Mouse (Mus musculus) cerebellum, postnatal 10 days (tissue): ENCODE measurements around the gene Ccm2l.

Experiments used
- DNase-seq, 2 experiments: peaks; one replicate each; pipeline ENCODE4 v3.0.0; 2021; ENCODE audit warnings: mixed read lengths in 2 of 2

Gene Ccm2l

DNA sequence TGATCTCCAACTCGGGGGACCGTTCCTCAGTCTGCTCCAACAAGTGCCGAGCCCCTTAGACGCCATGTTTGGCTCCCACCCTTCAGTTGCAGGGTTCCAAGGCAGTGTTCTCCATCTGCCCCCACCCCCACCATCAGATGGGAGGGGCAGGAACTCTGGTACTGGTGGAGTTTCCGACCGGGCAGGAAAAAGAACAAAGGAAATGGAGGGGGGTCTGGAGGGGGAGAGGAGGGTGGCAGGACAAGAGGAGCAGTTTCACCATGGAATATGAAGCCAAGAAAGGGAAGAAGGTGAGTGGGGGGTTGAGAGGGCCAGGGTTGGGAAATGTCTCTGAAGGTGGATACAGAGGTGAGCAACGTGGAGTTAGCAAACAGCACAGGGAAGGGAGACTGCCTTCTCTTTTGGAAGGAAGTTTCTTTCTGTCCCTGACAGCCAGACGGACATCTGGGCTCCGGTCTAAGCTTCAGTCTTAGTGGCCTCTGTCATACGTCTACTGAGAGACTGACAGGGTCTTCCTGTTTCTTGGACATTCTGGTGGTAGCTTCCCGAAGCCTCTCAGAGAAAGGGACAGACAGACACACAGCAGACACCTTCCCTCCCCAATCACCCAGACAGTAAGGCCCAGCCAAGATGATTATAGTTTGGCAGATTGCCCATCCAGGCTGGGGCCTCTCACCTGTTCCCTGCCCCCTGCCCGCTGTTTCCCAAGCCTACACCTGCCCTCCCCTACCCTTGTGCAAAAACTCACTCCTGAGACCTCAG is at the start of gene Ccm2l:
Gene Ccm2l (plus strand): TSS at position 209 of the 762 bp plus-strand sequence.
- no peak for DNase-seq

DNA sequence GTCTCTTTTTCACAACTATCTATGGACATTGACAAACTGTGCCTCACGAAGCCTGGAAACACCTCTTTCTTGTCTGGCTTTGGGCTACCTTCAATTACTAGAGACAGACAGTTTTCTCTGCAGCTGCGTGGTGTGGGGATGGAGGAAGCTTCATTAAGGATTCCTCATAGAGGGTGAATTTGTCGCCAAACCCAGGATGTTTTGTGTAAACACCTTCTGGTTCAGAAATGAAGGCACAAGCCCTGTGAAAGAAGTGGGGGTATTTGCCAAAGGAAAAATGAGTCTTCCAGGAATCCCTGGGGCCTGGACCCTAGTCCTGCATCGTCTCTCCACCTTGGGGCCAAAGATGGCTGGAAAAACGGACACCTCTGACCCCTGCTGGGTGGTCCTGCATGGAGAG is 49.0 kb upstream of the Ccm2l start:
- DNase-seq = no peak

DNA sequence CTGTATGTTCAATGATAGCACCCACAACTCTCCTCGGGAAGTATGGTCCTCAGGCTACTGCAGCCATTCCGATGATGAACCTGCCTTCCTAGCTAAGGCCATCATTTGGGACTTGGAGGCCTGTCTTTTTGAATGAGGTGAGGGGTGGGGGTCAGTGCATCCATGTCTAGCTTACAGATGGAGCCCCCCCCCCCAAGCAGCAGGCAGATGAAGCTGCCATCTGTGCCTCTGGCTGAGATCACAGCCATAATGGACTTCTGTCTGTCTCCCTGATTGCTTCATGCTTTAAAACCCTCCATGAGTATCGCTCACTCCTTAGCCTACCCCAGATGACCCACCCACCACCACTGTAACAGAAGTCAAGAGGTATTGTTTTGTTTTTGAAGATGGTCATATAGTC is 46.4 kb upstream of the Ccm2l start:
- DNase-seq = peak; percentile 68 to 78

DNA sequence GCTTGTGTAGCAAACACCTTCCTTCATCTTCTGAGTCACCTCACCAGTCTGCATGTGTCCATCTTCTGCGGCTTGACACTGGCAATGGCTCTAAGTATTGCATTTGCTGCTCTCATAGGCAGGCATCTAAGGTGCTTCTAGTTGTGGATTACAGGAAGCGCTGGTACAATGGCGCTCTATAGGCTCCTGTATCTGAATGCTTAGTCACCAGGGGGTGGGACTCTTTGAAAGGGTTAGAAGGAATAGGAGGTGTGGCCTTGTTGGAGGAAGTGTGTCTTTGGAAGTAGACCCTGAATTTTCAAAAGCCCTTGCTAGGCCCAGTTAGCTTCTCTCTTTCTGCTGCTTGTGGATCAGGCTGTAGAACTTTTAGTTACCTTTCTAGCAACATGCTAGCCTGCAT is 44.6 kb upstream of the Ccm2l start:
- no peak for DNase-seq

DNA sequence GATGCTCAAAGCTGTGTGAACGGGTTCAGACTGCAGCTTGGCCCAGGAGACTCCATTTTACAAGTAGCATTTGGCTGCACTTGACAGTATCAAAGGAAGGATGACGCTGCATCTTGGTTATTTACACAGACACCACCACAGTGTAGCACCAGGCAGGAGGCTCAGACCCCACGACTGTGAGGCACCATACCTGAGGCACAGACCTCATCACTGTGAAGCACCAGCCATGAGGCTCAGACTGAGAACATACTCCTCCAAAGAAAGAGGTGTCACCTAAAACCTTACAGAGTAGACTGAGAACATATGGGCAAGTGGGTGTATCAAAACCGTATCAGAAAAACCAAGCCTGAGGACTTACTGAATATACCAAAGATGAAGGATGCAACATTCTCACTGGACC is 42.9 kb upstream of the Ccm2l start:
- DNase-seq = no peak

DNA sequence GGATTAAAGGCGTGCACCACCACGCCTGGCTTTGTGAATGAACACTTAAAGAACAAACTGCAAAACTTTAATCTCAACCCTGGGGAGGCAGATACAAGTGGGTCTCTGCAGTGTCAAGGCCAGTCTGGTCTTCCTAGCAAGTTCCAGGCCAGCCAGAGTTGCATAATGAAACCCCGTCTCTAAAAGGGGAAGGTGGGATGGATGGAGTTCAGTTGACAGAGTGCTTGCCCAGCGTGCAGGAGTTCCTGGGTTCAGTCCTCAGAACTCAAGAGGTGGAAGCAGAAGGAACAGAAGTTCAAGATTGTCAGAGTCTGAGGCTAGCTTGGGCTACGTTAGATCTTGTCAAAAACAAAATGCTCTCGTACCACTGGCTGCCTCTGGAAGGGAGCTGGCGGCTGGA is 39.7 kb upstream of the Ccm2l start:
- DNase-seq = no peak

DNA sequence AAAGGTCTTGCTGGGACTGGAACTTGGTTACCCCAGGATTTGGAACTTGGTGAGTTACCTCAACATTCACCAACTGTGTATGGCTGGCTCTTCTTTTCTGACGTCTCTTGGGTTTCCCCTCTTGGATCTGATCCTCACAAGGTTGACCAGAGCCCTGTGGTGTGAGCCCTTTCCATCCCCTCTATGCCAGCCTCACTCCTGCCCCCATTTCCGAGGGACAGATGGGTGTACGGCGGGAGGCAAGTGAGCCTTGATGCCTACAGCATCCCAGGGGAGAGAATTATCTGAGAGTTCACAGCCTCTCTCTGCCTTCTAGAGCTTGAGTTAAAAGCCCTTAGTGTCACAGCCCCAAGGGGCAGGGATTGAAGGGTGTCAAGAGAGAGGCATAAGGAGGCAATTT is 38.3 kb upstream of the Ccm2l start:
- peak in 1 of 2 experiments; percentile 73 for DNase-seq

DNA sequence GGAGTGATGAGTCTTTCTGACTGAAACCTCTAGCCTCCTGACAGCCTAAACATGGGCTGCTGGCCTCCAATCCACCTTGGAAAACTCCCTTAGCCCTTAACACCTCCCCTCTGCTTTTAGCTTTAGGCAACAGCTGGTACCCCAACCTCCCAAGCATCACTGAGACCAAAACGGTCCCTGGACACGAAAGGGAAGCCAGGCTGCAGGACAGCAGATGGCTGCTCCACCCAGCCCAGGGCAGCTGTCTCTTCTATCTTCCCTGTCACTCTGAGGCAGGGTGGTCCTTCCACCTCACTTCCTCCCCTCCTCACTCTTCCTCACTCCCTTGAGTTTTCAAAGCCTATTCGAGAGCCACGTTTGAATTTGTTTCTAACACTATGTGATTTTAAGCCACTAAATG is 35.3 kb upstream of the Ccm2l start:
- DNase-seq = peak; percentile 76 to 85

DNA sequence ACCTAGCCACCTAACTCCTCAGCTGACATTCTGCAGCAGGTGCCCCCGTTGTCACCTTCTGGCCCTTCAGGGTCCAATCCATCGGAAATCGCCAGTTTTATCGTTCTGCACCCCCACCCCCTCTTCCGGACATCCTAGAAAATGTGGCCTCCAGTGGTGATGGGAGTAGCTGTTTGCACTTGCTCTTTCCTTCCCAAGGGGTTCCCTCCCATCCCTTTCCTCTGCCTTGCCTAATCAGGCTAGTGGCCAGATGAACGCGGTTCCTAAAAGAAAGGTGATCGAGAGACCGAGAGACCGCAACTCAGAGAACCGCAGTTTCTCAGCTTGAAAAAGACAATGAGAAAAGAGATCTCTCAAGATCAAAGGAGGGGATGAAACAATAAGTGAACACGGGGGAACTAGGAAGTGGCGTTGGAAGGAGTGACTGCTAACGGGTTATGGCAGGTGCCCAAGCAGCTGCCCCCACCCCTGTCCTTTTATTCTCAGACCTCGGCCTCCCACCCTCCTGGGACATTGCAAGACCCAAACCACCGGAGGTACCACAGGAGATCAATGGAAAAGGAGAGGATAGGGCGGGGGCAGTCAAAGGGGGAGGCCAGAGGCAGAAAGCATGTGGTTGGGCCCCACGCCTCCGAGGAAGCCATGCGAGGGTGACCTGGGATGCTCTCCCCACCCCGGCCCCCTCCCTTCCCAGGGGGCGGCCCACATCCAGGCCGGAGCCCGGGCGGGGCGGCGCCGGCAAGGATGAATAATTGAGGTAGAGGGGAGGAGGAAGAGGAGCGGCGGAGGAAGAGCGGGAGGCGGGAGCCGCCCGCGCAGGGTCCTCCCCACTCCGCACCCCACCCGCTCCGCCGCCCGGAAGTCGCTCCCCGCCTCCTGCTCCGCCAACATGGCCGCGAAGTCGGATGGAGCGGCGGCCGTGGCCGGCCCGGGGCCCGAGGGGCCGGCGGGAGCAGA is 34.4 kb upstream of the Ccm2l start, which contains the start of gene Xkr7:
Gene Xkr7 (plus strand): TSS at position 727 of the 957 bp plus-strand sequence.
- DNase-seq = peak; percentile 86 to 91

DNA sequence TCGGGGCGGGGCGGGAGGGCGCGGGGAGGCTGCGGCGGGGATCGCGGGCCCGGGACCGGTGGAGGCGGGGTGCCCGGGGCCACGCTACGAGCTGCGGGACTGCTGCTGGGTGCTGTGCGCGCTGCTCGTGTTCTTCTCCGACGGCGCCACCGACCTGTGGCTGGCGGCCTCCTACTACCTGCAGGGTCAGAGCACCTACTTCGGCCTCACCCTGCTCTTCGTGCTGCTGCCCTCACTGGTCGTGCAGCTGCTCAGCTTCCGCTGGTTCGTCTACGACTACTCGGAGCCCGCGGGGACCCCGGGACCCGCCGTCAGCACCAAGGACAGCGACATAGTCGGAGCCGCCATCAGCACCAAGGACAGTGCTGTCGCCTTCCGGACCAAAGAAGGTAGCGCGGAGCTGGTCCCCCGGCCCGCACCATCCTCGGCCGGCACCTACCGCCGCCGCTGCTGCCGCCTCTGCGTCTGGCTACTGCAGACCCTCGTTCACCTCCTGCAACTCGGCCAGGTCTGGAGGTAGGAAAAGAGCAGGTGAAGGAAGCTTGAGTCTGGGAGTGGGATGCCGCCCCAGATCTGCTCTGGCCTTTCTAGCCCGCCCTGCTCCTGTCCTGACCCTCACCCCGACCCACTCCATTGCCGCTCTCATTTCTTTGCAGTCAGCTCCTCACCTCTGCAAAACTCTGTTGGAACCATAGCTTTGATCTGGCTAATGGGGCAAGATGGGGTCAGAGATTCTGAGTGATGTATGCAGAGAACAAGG is 33.5 kb upstream of the Ccm2l start:
- peak; percentile 74 to 75 for DNase-seq

DNA sequence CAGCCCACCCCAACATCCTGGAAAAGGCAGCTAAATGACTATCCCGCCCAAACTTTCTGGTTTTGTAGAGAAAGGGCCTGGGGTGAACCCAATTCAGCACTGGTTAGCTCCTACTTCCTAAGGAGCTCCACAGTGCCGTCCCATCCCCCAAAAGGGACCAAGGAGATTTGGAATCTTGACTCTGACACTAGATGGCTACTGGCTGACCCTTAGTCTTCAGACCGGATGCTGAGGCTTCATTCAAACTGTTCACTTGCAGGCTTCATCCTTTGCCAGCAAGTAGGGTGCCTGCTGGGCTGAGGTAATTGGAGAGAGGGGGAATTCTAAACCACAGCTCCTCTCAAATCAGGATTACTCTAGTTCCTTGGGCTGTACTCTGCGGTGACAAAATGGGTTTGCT is 32.8 kb upstream of the Ccm2l start:
- DNase-seq = peak; percentile 73 to 80

DNA sequence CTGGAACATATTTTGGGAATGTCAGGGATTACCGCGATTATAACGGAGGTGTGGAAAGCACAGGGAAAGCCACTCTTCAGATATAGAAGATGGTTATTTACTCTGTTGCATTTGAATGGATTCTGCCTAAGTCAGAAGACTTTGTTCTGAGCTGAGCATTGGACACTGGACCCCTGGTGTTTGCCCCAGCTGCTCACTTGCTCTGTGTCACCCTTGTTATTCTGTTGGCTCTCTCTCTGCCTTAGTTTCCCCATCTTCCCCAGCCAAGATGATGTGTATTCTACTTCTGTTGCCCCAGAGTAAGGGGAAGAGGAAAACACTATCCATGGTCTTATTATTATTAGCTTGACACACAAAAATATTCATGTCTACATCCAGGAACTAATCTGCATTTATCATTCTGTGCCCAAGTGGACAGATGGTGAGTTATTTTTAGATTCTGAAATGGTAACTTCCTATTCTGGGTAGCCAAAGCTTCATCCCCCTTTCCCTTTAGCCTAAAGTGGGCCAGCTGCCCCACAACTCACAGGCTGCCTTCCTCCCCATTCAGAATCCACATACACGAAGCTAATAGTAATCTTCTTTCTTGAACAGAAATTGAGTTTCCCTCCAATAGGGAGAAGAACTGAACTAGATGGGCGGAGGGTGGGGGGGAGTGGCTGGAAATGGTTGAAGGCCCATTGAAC is 32.1 kb upstream of the Ccm2l start:
- peak; percentile 82 to 83 for DNase-seq

DNA sequence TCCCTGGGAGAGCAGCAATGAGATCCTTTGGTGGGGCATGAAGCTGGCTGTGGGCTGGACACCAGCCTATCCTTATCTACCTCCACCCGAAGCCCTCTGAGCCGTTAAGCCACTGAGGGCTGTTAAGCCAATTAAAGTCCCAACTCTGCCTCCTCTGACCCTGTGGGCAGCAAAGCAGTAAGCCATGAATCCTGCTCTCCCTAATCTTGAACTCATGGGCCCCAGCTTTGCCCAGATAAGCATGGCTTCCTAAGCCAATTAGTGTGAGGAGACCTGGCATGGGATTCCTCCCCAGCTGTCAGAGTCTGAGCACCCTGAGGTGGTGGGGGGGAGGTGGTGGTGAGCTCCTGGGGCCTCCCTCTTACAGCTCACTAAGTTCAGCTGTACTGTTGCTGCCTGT is 29.1 kb upstream of the Ccm2l start:
- peak in 1 of 2 experiments; percentile 46 for DNase-seq

DNA sequence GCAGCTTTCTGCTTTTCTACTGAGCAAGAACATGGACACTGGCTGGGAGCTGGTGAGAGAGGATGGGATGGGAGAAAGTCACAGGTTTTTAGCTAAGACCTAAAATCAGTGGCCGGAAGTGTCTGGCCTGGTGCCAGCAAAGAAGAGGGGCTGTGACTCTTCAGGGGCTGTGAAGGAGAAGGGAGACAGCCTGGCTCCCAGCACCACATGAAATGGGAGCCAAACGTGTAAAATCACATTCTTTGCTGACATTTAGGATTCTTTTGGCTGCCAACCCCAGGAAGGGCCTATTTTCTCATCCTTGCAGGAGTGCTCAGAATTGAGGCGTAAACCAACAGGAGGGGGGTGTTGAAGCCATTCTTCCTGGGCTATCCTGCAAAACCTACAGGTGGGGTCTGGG is 21.9 kb upstream of the Ccm2l start:
- peak; percentile 68 to 69 for DNase-seq

DNA sequence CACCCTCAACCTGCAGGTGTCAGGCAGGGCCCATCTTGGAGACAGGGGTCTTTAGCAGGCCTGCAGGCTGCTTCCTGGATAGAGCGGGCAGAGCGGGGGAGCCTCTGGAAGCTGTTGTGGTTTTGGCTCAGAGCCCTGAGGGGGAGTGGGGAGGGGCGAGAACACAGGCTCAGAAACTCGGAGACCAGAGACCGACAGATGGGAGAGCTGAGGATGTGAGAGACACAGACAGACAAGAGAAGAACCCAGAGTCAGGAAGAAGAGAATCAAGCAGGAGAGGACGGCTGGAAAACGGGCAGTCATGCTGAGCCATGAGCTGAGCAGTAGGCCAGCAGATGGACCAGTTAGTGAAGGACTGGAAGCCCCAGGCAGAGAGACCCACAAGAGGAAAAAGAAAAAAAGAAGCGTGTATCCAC is 19.9 kb upstream of the Ccm2l start:
- peak; percentile 88 to 93 for DNase-seq

DNA sequence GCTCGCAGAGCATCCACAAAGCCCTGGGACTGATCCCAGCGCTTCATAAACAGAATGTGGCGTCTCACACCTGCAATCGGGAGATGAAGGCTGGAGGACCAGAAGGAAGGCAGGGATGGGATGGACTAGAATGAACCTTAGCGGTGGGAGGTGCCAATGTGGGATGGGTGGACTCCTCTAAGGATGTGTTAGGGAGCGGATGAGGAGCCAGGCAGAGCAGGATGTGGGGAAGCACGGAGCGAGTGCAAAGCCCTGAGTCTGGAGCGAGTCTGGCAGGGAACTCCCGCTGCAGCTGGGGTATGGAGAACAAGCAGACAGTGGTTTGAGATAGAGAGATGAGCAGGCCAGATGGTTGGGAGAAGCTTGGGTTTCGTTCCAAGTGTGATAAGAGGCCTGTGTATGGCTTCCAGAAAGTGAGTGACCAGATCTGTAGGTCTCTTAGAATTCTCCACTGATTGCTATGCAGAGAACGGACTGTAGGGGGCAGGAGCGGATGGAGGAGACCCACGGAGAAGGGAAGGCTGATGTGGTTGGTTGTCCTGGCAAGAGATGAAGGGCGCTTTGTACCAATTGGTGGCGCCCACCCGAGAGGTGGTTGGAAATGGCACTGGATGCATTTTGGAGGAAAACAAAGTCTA is 17.8 kb upstream of the Ccm2l start:
- peak; percentile 94 to 96 for DNase-seq

DNA sequence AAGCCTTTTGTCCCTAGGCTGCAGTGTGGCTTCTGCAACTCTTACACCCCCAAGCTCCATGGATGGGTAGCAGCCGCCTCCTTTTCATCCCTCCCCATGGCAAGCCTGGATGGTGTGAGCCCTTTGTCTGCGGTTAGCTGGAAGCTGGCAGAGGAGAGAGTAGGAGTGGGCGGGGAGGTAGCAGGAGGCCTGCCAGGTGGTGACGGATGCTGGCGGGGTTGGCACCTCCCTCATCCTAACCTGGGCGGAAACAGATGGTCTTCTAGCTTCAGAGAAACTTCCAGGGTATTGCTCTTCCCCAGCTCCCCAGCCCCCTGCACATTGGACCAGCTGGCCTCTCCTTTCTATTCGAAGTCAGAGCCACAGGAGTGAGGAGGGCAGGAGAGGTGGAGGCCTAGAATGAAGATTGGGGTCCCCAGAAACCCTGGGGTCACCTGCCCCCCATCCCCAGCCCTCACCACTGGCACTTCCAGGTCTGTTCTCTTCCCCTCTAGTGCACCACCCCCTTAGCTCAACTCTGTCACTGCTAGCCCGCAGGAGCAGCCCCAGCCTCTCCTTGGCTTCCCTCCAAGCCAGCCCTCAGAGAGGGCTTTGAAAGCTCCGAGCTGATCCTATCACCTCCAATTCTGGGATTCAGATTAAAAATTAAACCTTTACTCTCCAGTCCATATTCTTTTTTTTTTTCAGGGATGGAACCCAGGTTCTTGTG is 16.3 kb upstream of the Ccm2l start:
- peak; percentile 97 to 98 for DNase-seq

DNA sequence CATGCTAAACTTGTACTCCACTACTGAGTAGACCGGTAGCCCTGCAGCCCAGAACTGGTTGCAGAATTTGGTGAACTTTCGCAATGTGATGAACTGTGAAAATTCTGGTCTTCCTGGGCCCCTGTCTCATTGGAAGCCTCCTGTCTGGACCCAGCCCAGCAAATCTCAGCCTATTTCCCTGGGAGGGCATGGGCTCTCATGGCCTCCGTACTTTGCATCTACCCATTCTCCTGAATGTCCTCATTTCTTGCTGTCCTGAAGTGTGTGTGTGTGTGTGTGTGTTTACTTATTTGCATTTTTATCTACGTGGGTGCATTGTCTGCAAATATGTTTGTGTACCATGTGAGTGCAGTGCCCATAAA is 15.8 kb upstream of the Ccm2l start:
- DNase-seq = peak; percentile 56 to 63

DNA sequence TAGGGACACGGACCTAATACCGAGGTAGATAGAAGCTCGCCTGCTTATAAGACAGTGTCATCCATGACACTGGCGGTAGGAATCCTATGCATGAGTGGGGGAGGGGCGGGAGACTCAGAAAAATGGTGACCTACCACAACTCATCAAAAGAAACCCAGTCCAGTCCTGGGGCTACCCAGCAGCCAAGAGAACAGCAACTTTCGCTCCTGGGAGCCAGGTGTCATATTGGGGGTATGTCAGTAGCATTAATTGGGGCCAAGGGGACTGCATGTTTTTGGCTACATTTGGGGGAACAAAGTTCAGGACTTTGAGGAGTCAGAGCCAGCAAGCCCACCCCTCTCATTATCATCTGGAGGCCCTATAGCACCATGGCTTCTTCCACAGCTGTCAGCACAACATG is 14.7 kb upstream of the Ccm2l start:
- DNase-seq = no peak

DNA sequence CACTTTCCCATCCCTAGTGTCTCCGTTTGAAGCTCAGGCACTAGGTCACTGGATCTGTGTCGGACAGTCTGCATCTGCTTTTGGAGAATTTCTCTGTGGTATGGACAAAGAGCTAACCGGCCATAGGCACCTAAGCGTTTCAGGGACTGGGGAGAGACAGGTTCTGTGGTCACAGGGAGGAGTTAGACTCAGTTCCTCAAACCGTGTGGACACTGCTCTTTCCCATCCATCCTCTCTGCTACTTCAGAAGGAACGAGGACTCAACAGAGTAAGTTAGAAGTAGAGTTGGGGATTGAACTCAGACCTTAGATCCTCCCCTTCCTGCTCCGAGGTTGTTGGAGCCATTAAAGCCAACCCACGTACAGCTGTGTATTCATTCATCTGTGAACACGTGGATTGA is 14.2 kb upstream of the Ccm2l start:
- DNase-seq = no peak

DNA sequence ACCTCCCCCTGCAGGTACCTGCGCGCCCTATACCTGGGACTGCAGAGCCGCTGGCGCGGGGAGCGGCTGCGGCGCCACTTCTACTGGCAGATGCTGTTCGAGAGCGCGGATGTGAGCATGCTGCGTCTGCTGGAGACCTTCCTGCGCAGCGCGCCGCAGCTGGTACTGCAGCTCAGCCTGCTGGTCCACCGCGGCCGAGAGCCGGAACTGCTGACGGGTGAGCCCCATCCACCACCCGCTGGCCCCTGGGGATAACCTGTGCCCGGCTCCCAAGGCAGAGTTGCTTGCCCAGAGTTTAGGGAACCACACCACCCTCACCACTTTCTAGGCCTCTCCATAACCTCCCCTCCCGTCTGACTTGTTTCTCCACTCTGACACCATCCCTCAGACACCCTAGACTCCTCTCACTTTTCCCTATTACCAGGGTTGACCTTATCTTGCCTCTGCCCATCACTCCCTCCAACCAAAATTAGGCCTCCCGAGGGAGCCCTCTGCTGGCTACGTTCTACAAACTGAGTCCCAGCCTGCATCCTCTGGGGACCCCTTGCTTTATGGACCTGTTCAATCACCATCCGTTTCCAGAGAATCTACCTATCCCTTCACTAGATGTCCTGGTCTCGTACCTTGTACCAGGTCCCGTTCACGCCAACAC is 12.9 kb upstream of the Ccm2l start:
- peak; percentile 63 to 65 for DNase-seq
